Mouse (Mus musculus) adipocyte (in vitro differentiated cells): ENCODE data around the gene Galt.
"Not testable (repeated sequence)": the region's sequence is repeated elsewhere in the genome, so short reads cannot be mapped to it uniquely, and the experiment has no call there.

ENCODE experiments used
- DNase-seq: peaks from one replicate; pipeline ENCODE4 v3.0.0-alpha.2; 2016; ENCODE audit warnings: low spot score

Gene Galt

GRCm38 (mm10) chr4:41740380-41741157, 14.5 kb upstream of the Galt start:
- peak; percentile 59 for DNase-seq

- peak; percentile 94 for DNase-seq
Measured at GRCm38 (mm10) chr4:41741158-41741560, 13.9 kb upstream of the Galt start.

GRCm38 (mm10) chr4:41744131-41744530, 10.9 kb upstream of the Galt start:
- DNase-seq: peak; percentile 52

- peak; percentile 62 for DNase-seq
Measured at GRCm38 (mm10) chr4:41745021-41745420, 10.0 kb upstream of the Galt start.

GRCm38 (mm10) chr4:41755338-41756305, 594 bp downstream of the Galt start, which contains the start of gene Sigmar1:
Sigmar1 (minus strand) TSS chr4:41756157.
- DNase-seq: peak; percentile 92

GRCm38 (mm10) chr4:41756440-41756839, 1.4 kb downstream of the Galt start:
- DNase-seq: no peak

- no peak for DNase-seq
Measured at GRCm38 (mm10) chr4:41757321-41757720, 2.3 kb downstream of the Galt start.

DNA sequence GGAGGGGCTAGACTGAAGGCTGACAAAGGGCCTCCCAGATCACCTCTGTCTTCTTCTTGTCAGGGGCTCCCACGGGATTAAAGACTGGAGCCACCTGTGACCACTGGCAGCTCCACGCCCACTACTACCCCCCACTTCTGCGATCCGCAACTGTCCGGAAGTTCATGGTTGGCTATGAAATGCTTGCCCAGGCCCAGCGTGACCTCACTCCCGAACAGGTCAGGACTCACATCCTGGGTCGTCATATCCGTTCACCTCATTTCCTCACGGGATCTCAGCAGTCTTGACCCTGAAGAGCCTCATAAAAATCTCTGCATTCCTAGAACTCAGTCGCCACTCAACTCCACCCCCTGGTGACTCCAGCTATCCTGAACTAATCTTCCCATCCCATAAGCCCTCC, 3.0 kb downstream of the Galt start:
- DNase-seq: peak; percentile 2

- no peak for DNase-seq
Measured at GRCm38 (mm10) chr4:41758701-41759100, 3.7 kb downstream of the Galt start.

GRCm38 (mm10) chr4:41759206-41759605, 4.2 kb downstream of the Galt start:
- peak; percentile 2 for DNase-seq

- DNase-seq: peak; percentile 7
Measured at GRCm38 (mm10) chr4:41759656-41760287, 4.7 kb downstream of the Galt start.

DNA sequence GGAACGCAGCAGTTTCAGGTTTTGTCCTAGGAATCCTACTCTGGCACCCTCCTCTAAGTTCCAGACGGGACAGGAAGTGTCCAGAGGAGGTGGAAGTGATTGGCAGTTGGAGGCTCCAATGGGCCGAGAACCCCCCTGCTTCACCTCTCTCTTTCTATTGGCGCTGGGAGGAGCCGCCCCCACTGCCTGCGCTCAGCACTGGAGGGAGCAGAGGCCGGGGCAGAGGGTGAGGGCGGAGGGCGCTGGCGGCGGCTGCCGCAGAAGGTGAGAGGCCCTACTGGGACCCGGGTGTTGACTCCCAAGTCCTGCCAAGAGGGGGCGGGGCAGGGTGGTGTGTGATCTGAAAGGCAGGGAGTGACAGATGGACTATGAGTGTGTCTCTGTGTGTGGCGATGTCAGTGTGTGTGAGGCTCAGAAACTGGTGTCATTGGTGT, 5.3 kb downstream of the Galt start:
- peak; percentile 94 for DNase-seq

GRCm38 (mm10) chr4:41760911-41761310, 5.9 kb downstream of the Galt start:
- no peak for DNase-seq

- DNase-seq: peak; percentile 40
Measured at GRCm38 (mm10) chr4:41761680-41762079, 6.7 kb downstream of the Galt start.

DNA sequence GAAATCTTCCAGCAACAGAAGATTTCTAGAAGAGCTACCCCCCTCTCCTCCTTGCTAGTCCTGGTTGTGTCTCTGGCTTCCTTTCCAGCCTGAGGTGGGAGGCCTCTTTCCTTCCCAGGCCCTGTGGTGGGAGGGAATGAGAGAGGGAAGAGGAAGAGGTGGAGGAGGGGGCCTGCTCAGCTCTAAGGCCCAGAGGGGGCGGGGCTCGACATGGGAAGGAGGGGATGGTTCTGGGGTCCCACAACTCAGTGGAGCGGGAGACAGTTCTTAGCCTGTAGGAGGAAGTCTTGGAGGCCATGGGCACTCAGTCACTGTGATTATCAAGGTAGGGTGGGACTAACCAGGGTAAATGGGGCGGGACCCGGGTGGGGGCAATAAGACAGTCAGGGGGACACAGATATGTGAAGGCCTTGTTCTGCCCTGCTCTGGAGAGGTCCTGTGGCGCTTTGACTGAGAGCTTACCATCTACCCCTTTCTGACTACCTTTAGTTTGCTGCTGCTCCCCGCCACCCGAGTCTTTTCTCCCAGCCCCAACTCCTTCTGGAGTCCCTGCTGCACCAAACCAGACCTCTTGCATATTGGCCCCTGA, 7.2 kb downstream of the Galt start:
- DNase-seq: peak; percentile 39

GRCm38 (mm10) chr4:41762688-41763114, 7.7 kb downstream of the Galt start:
- peak; percentile 77 for DNase-seq

- DNase-seq: not testable (repeated sequence)
Measured at GRCm38 (mm10) chr4:41763176-41763575, 8.1 kb downstream of the Galt start.

- not testable (repeated sequence) for DNase-seq
Measured at GRCm38 (mm10) chr4:41767301-41767700, 12.3 kb downstream of the Galt start.

GRCm38 (mm10) chr4:41772946-41773345, 17.9 kb downstream of the Galt start:
- DNase-seq: not testable (repeated sequence)

DNA sequence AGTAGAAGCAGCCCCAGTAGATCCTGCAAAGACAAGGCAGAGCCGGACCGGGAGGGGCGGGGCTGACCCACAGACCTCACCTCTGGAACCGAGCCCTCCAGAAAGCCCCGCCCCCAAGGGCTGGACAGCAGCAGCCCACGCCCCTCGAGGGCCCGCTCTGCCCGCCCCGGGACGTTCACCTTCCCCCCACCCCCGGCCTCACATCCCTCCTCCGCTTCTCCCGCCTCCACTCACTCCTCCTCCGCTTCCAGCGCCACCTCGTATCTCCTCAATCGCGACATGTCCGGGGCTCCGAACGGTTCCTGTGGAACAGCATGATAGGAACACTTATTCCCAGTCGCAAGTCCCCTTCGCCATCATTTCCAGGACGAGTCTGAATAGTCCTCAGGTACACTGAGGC, 18.5 kb downstream of the Galt start:
- not testable (repeated sequence) for DNase-seq

GRCm38 (mm10) chr4:41774002-41774401, 19.0 kb downstream of the Galt start, which contains the start of gene Ccl27a:
Ccl27a (minus strand) TSS chr4:41774247.
- not testable (repeated sequence) for DNase-seq

- DNase-seq: not testable (repeated sequence)
Measured at GRCm38 (mm10) chr4:41774506-41774905, 19.5 kb downstream of the Galt start.
